Mouse (Mus musculus) activated CD4-positive, CD25-positive, alpha-beta regulatory T cell, adult 4 months (primary cell): ENCODE measurements around the gene Ifrd2. TPM values are rescaled to one million over a fixed set of nuclear protein-coding genes. Genes with fewer than 3 reads are reported as not detected.

Source experiments
- polyA plus RNA-seq, 2 experiments: library from polyadenylated mRNA; unstranded; fragments of 100-300 nt; shearing (Covaris generic); gene quantifications; one replicate each; pipeline ENCODE4 v1.2.1; 2017

Ifrd2 gene
- polyA plus RNA-seq, 2 experiments from 2014 or later = 28.7 to 33.8 TPM

Other genes with a start within 250 kb of the Ifrd2 start
- 10 to 100 TPM; 25.4 to 27.3 TPM for gene Hemk1, start 249.3 kb upstream of the Ifrd2 start, polyA plus RNA-seq
- gene 6430571L13Rik, start 247.0 kb upstream of the Ifrd2 start, polyA plus RNA-seq = 1 to 10 TPM; 2.7 to 4.6 TPM
- under 1 TPM; 0.16 to 0.41 TPM for gene Cacna2d2, start 188.0 kb upstream of the Ifrd2 start, polyA plus RNA-seq
- gene Tmem115, start 53.7 kb upstream of the Ifrd2 start, polyA plus RNA-seq = 10 to 100 TPM; 19.3 to 24.9 TPM
- 10 to 100 TPM; 65.7 to 82.2 TPM for gene Cyb561d2, start 45.4 kb upstream of the Ifrd2 start, polyA plus RNA-seq
- gene Nprl2, start 45.4 kb upstream of the Ifrd2 start, polyA plus RNA-seq = 10 to 100 TPM; 44.5 to 45.2 TPM
- 1 to 10 TPM in 1 of 2 experiments, under 1 TPM in 1; 0.83 to 3.2 TPM for gene Zmynd10, start 40.3 kb upstream of the Ifrd2 start, polyA plus RNA-seq
- gene Rassf1, start 36.1 kb upstream of the Ifrd2 start, polyA plus RNA-seq = 10 to 100 TPM; 74.8 to 81.7 TPM
- 1 to 10 TPM; 7.3 to 7.8 TPM for gene Tusc2, start 24.4 kb upstream of the Ifrd2 start, polyA plus RNA-seq
- 10 to 100 TPM; 10.2 to 12.8 TPM for gene Hyal2, start 19.7 kb upstream of the Ifrd2 start, polyA plus RNA-seq
- gene Hyal1, start 10.7 kb upstream of the Ifrd2 start, polyA plus RNA-seq = 1 to 10 TPM; 4.1 to 4.3 TPM
- 10 to 100 TPM; 16.6 to 21.7 TPM for gene Naa80, start 8.8 kb upstream of the Ifrd2 start, polyA plus RNA-seq
- gene Hyal3, start 6.8 kb upstream of the Ifrd2 start, polyA plus RNA-seq = under 1 TPM; 0.25 to 0.90 TPM
- not detected for gene Sema3b, start 21.6 kb downstream of the Ifrd2 start, polyA plus RNA-seq
- 100 to 1,000 TPM; 176 to 181 TPM for gene Gnai2, start 47.7 kb downstream of the Ifrd2 start, polyA plus RNA-seq
- not detected for gene Slc38a3, start 81.9 kb downstream of the Ifrd2 start, polyA plus RNA-seq
- 1 to 10 TPM in 1 of 2 experiments, not detected in 1; 1.1 TPM for gene Gnat1, start 92.1 kb downstream of the Ifrd2 start, polyA plus RNA-seq
- gene Sema3f, start 122.8 kb downstream of the Ifrd2 start, polyA plus RNA-seq = not detected
- 100 to 1,000 TPM; 299 to 310 TPM for gene Rbm5, start 183.4 kb downstream of the Ifrd2 start, polyA plus RNA-seq